Mouse (Mus musculus) thymus, adult 2 months (tissue): Measurements from ENCODE around the gene Rad23b.
"Not testable (repeated sequence)": the region's sequence is repeated elsewhere in the genome, so short reads cannot be mapped to it uniquely, and the experiment has no call there.

ENCODE experiments used
- CTCF ChIP-seq: fragments of 200-500 bp; IDR thresholded peaks from 2 replicates; pipeline ENCODE4 v1.5.1; 2012; ENCODE audit warnings: mild to moderate bottlenecking, control low read depth, low read length, moderate library complexity, borderline replicate concordance; ENCODE audit not compliant: control insufficient read depth, poor library complexity, insufficient read depth; ENCODE audit errors: extremely low read depth
- POLR2A ChIP-seq: fragments of 200-500 bp; IDR thresholded peaks from 2 replicates; pipeline ENCODE4 v1.6.1; 2012; ENCODE audit warnings: mild to moderate bottlenecking, low read length, control low read depth, moderate library complexity; ENCODE audit not compliant: control insufficient read depth, poor library complexity, insufficient read depth; ENCODE audit errors: extremely low read depth

DNA sequence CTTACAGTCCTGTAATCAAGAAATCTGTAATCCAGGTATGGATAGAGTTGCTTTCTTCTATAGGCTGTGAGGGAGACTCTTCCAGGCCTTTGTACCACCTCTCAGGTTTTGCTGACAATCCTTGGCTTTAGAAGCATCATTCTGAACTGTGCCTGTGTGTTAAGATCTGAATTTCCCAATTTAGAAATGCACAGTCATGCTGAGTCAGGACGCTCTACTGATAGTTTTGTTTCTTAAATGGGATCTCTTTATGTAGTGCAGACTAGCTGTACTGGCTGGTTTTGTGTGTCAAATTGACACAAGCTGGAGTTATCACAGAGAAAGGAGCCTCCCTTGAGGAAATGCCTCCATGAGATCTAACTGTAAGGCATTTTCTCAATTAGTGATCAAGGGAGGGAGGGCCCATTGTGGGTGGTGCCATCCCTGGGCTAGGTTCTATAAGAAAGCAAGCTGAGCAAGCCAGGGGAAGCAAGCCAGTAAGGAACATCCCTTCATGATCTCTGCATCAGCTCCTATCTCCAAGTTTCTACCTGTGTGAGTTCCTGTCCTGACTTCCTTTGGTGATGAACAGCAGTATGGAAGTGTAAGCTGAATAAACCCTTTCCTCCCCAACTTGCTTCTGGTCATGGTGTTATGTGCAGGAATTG is 59.9 kb downstream of the Rad23b start:
- TF ChIP-seq POLR2A, CTCF: not testable (repeated sequence)
